Mouse (Mus musculus) C2C12 (cell line): ENCODE data around the gene Runx3.

Experiments used
- CEBPB ChIP-seq: IDR thresholded peaks from one replicate; pipeline ENCODE4 v1.6.1; 2011; ENCODE audit warnings: low read depth, mild to moderate bottlenecking, control low read depth, moderate library complexity
- CTCF ChIP-seq: IDR thresholded peaks from one replicate; pipeline ENCODE4 v1.5.1; 2011; ENCODE audit not compliant: control insufficient read depth, insufficient read depth, insufficient read length
- MYOD1 ChIP-seq: IDR thresholded peaks from one replicate; pipeline ENCODE4 v1.6.1; 2011; ENCODE audit warnings: low read depth; ENCODE audit not compliant: control insufficient read depth, insufficient read length
- MYOG ChIP-seq: IDR thresholded peaks from one replicate; pipeline ENCODE4 v1.6.1; 2011; ENCODE audit not compliant: control insufficient read depth, insufficient read length; ENCODE audit errors: extremely low read depth
- USF1 ChIP-seq: IDR thresholded peaks from one replicate; pipeline ENCODE4 v1.6.1; 2011; ENCODE audit warnings: low read depth, mild to moderate bottlenecking, control low read depth, moderate library complexity

DNA sequence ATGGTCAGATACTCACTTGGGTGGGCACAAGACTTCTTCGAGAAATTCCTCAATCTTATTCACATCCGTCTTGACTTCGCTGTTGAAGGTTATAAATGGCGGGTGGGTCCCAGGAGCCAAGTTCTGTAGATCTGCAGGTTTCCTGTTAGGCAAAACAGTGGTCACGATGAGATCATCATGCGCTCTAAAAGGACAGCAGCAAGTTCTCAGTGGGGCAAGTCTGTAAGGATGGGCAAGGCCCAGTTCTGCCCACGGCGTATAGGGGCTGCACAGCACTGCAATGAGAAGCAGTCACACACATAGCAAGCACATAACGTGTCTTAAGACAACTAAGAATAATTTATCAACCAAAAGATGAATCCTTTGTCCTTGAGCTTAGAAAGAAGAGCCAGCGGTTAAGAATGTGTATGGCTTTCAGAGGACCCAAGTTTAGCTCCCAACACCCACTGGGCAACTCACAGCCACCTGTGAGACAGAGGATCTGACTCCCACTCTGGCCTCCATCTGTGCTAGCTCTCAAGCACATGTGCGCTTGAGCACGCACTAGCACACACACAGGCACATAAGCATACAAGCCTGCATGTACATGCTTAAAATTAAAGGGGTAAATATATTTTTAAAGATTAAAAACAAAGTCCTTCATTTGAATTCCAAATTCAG is 105.7 kb downstream of the Runx3 start:
- TF ChIP-seq MYOG (no peak), CTCF (no peak), CEBPB (no peak), MYOD1 (no peak), USF1 (no peak)
